Mouse (Mus musculus) megakaryocyte progenitor cell, adult 5-6 weeks (primary cell): ENCODE results near the gene Pbx1. TPM values are rescaled to one million over a fixed set of nuclear protein-coding genes. Genes with fewer than 3 reads are reported as not detected.

ENCODE experiments used
- ATAC-seq: replicated peaks from 2 replicates; pipeline ENCODE4 v1.8.0; 2016; ENCODE audit warnings: mild to moderate bottlenecking, moderate TSS enrichment, inconsistent platforms; ENCODE audit not compliant: poor library complexity
- total RNA-seq, 2 experiments: library from RNA; stranded (forward) in 1 of 2; stranded (reverse) in 1 of 2; fragments of 157-497, 149-512 nt in 1 of 2; fragments of 200-1000 nt in 1 of 2; gene quantifications; 2 replicates each; pipeline versions ENCODE4 v1.2.3 to v1.2.4; 2015 to 2017

The Pbx1 gene
- total RNA-seq, 2 experiments from 2014 or later: 2.5 to 10.7 TPM

DNA sequence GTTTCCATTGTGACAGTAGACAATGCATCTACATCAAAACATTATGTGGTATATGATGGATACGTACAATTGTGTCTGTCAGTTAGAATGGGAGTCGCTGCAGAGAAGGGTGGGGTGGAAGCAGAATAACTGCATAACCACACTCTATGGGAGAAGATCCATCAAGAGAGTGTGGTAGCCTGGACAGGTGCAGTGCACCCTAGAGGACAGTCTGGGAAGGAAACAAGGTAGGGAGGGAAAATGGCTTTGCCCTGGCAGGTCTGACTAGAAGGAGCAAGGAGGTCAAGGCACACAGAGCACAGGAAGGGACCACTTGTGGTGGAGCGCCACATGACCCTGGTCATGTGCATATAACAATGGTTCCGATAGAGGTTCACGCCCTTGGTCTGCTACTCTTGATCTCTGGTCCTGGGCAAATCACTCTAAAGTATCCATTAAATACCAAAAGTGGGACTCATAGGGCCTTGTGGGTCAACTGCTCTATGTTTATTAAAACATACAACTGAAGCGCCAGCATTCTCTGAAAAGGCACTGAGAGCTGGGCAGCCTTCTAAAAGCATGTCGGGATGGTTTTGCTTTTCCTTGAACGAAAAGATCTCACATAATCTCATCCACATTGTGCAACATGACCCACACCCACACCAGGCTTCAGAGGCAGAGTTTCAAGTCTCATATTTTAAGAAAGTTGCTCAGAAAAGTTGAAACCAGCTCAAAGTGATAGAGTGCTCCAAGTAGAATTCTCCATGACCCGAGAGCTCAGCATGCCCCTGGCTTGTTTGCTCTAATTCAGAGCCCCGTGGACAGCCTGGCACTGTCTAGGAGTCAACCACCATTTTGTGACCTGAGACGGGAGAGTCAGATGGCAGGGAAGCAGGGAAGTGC is 200.3 kb downstream of the Pbx1 start:
- ATAC-seq: peak; percentile 33; the same call in 1 of the 2 replicates

GRCm38 (mm10) chr1:168230858-168231257 is 201.2 kb downstream of the Pbx1 start:
- ATAC-seq: no peak

DNA sequence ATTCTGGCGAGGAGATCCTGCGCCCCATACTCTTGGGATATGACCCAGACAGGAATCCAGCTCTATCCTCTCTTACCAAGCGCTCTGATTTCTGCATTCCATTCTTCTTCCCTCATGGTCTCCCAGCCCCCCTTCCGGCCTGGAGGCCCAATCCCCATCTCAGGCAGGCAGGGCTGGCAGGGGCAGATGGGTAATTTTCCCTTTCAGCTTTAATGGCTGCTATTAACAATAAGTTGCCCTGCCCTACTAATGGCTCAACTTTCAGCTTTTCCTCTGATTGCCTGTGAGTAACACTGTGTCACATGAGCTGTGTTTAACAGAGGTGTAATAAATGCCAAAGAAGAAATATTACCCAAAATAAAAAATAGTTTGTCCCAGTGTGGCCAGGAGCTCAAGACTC is 201.9 kb downstream of the Pbx1 start:
- ATAC-seq: no peak

DNA sequence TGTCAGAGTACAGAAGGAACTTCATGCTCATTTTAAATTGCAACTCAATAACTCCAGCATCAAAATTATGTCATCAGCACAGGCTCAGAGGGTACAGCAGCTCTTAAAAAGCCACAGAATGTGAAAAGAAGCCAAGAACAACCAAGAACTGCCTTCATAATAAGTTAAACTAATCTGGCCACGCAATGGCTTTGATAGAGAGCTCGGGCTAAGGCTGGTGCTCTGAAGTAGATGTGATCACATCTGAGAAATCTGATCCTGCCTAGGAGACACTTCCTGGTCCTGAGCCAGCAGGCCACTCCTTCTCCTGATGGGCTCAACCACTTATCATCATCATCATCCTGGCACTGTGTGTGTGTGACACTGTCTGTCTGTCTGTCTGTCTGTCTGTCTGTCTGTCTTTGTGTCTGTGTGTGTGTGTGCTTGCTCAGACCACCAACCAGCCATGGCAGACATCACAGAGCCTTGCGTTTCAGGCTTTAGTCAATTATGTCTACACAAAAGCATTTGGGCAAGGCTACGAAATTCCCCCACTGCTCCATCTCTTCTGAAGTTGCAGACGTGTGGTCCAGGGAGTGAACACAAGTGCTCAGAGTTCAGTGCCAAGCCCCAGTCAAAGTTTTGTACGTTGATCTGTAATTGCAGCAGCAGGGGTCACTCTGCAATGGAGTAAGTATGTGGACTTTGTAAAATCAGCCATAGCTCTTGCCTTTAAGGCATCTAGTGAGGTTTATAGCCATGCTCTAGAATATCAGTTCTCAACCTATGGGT is 203.1 kb downstream of the Pbx1 start:
- ATAC-seq: no peak

GRCm38 (mm10) chr1:168226150-168226549 is 205.9 kb downstream of the Pbx1 start:
- peak; percentile 49 for ATAC-seq

DNA sequence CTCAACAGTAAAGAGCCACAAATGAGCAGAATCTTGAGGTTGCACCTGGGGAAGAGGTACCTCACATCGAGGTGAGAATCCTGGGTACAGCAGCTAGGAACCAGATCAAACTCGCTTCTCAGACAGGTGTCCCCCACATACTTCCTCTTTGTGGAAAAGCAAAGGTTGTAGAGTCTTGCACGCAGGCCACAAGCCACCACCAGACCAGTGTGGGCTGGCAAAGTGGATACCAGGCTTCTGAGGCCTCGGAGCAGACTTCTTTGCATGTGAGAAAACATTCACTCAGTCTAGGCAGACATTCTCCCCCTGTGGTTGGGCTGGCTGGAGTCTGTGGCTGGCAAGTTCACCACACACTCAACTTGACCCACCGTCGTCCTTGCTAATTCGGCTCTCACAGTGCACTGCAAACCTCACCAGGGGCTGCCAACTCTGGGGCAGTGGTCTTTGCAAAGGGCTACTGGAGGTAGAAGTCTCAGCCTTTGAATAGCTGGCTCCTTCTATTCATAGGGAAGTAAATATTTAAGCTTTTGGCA is 206.4 kb downstream of the Pbx1 start:
- ATAC-seq: peak; percentile 49

GRCm38 (mm10) chr1:168224218-168224617 is 207.9 kb downstream of the Pbx1 start:
- ATAC-seq: no peak

DNA sequence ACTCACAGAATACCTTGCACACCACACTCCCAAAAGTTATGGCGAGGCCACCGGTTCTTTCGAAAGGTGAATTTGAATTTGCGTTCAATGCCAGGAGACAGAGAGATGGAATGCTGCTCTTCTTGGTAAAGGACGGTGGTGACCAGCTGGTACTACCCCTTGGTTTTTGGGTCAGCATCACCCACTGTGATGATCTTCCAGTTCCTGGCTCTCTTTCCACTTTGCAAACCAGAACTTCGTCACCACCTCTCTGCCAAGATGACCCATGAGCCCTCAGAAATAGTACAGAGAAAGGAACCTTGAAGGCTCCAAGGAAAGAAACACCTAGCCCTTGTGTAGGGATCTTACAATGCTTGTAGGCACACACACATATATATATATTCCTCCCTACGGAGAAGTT is 209.3 kb downstream of the Pbx1 start:
- ATAC-seq: no peak

- ATAC-seq: peak; percentile 30
Observed at GRCm38 (mm10) chr1:168221071-168221521, 211.0 kb downstream of the Pbx1 start.

- no peak for ATAC-seq
Observed at GRCm38 (mm10) chr1:168215896-168216747, 215.9 kb downstream of the Pbx1 start.

GRCm38 (mm10) chr1:168215468-168215867 is 216.6 kb downstream of the Pbx1 start:
- ATAC-seq: no peak

DNA sequence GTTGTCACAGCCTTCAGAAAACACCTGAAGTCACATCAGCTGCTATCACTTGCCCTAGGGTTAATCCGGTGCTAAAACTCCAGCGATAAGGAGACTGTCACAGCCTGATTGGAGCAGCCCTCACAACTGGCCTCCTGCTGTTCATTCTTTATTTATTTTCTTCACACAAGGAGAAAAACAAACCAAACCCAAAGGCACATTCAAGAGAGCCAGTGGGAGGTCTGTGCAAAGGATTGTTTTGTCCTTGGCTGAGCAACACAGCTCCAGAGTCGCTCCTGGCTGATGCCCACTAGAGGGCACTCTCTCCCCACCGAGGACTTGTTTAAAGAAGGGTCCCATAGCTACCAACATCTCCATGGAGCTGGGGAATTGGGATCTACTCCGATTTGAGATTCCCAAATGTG is 218.0 kb downstream of the Pbx1 start:
- peak; percentile 85 for ATAC-seq

GRCm38 (mm10) chr1:168213595-168213994 is 218.5 kb downstream of the Pbx1 start:
- no peak for ATAC-seq

DNA sequence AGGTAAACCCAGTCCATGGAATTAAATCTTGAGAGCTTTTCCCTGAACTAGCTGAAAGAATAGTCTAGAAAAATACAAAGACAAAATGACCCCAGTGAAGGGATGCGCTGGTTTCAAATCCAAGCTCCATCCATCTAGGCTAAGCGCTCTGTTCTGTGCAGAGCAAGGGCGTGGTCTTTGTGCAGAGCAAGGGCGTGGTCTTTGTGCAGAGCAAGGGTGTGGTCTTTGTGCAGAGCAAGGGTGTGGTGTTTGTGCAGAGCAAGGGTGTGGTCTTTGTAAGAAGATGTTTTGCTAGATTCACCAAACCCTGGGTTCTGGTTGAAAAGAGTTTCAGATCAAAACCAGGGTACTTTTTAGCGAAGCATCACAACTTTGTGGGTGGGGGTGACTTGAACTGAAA is 221.7 kb downstream of the Pbx1 start:
- peak; percentile 70 for ATAC-seq

- no peak for ATAC-seq
Observed at GRCm38 (mm10) chr1:168200570-168201156, 231.4 kb downstream of the Pbx1 start.

- no peak for ATAC-seq
Observed at GRCm38 (mm10) chr1:168198276-168198675, 233.8 kb downstream of the Pbx1 start.

GRCm38 (mm10) chr1:168197908-168198258 is 234.2 kb downstream of the Pbx1 start:
- ATAC-seq: no peak

GRCm38 (mm10) chr1:168197195-168197907 is 234.7 kb downstream of the Pbx1 start:
- ATAC-seq: no peak

DNA sequence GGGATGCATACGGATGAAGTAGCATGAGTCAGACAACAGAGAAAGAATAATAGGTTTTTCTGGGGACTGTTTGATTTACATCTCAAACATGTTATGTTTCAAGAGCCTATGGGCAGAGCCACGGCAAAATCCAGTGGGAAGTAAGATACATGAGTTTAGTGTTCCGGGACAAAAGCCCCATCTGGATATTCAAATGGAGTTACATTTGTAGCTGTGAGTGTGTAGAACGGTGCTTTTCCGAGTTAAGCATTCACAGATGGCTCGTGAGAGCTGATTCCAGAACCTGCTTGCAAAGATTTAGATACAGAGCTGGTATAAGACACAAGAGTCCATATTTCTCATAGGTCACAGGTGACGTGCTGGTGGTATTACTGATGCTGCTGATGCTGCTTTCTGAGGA is 238.7 kb downstream of the Pbx1 start:
- no peak for ATAC-seq

DNA sequence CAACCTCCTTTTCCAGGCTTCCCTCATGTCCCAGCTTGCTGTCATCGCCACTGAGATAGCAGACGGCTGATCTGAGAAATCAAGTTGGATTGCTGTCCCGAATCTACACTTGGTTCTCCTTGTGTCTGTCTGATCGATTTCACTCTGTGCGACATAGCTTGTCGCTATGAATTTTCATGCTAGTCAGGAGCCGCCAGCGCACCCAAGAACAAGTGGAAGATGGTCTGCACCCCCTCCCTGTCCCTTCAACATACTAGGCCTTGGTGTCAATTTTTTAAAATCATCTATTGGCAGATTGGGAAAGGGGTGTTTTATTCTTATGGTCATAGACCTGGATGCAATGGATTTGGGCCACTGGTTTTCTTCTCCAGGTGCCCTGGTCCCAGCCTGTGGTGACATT is 249.3 kb downstream of the Pbx1 start:
- ATAC-seq: no peak
